In the genomic region with DNA sequence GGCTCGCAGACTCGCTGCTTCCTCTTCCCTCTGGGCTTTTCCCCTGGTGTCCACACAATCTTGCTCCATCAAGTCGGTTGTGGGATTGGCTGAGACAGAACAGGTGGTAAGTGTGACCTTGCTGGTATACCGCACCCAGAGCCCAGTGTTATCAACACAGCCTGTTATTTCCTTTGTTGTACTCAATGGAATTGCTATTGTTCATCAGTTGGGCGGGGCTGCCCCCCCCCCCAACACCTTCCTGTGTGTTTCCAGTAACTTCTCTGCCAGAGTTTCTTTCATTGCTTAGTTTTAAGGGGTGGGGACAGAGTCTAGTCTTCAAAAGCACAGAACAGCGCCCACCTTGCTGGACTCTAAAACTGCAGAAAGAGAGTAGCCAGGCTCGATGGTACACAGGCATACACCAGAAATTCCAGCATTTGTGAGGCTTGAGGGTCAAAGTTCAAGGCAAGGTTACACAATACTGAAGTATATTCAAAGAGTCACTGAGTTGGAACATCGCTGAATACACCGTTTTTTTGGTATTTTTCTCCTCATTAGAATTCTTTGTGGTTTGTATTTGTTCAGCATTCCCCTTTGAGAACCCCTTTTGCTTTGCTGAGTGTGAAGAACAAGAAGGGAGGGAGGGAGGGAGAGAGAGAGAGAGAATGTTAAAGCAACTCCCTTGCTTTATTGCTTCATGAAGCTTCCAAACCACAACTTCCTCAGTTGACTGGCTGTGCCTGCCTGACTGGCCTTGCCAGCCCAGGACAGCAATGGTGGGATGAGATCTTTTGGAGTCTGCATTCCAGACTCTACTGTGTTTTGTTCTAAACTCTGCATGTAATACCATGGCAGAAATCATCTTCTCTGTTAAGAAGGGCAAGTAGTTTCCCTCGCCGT, we compare ENCODE assay signal across 8 mouse cellular contexts. TPM values are rescaled to one million over a fixed set of nuclear protein-coding genes. Genes with fewer than 3 reads are reported as not detected.
A peak's percentile ranks its signal among the peaks of the same experiment; 100 is the strongest.
DNase-seq lines count a peak whose midpoint lies in the region; ATAC-seq and TF ChIP-seq lines count a peak whose summit lies in the region.

No protein-coding gene starts in this region.

- peak; percentile 38 for DNase-seq in gastrocnemius, adult 2 months
- no peak for DNase-seq in gastrocnemius, adult 8-10 months (ENCODE audit: low spot score in 2 of 2)
- DNase-seq in NIH3T3 (ENCODE audit: low read depth) (peak; percentile 45), MN1 (ENCODE audit: low spot score) (no peak)
- no peak for DNase-seq in frontal cortex, postnatal 14 days (ENCODE audit: low spot score in 2 of 2)
- no peak for DNase-seq in left cerebral cortex, postnatal 36 days (ENCODE audit: low spot score in 2 of 2)

- no peak overlapping the region for H3K9ac ChIP-seq in intestine, embryonic 15.5 days

- H3K27me3 ChIP-seq in intestine, embryonic 15.5 days (replicated peaks) = no peaks in the 10 kb centered on the region

- H3K4me2 ChIP-seq in intestine, embryonic 15.5 days (replicated peaks) = no peak overlapping the region

- H3K4me3 ChIP-seq in gastrocnemius, adult 2 months = no peak overlapping the region
- H3K4me3 ChIP-seq in intestine, embryonic 15.5 days (replicated peaks) = no peak overlapping the region

- intact Hi-C loops in gastrocnemius, adult 2 months (cut with DNase I) = no loop called here
- intact Hi-C loops in left cerebral cortex, postnatal 36 days (cut with DNase I) = loop anchor here (10.0 kb wide), 1 partner anchor 263 kb away; the partner anchor contains the start of gene Lonp2

- H3K9me3 ChIP-seq in intestine, embryonic 15.5 days = no peaks in the 10 kb centered on the region

- H3K27ac ChIP-seq in gastrocnemius, adult 2 months = peak overlapping the region; percentile 82
- H3K27ac ChIP-seq in intestine, embryonic 15.5 days = no peak overlapping the region

- ATAC-seq in intestine, embryonic 15.5 days = peak; percentile 34; the same call in 1 of the 2 replicates
- ATAC-seq in megakaryocyte, adult 5-6 weeks (ENCODE audit: poor library complexity, severe bottlenecking) = peak; percentile 71

- H3K4me1 ChIP-seq in intestine, embryonic 15.5 days (replicated peaks) = peaks cover 4% of the 10 kb centered on the region; the same call in 1 of the 2 replicates

- peak; percentile 42 for TF ChIP-seq CTCF in gastrocnemius, adult 2 months (IDR thresholded peaks at IDR 0.05)

- H3K36me3 ChIP-seq in intestine, embryonic 15.5 days = no peaks in the 10 kb centered on the region

- WGBS in intestine, embryonic 15.5 days = 64% methylated on average over 11 of the region's 11 CpGs

RNA-seq across cellular contexts. Expression of gene N4bp1, which starts 3.2 kb away (rescaled TPM):
- 10 to 100 TPM; 16.6 to 18.2 TPM for total RNA-seq in gastrocnemius, adult 2 months (2021)
- total RNA-seq in gastrocnemius, adult 8-10 months (2022) = 10 to 100 TPM; 16.6 to 18.9 (median 18.1) TPM
- 8.1 and 8.5 TPM in 2 replicates for polyA plus RNA-seq in intestine, embryonic 15.5 days (2015; fragmentation: Nextera tagmentation; extraction: Ambion mirVana)
- total RNA-seq in megakaryocyte, adult 5-6 weeks (2015) = 36.1 and 36.9 TPM in 2 replicates
- total RNA-seq in megakaryocyte, adult 5-6 weeks (2017) = 27.2 and 32.2 TPM in 2 replicates
- 10 to 100 TPM; 31.1 to 38.6 TPM for total RNA-seq in left cerebral cortex, postnatal 36 days (2021)

Comparison
In these comparisons a context has a peak if more than half of its experiments do, and no peak if none do; other contexts are left out.
1. DNase-seq: peak in gastrocnemius, adult 2 months (single experiment) and NIH3T3 (single experiment); none in gastrocnemius, adult 8-10 months (0 of 2), frontal cortex, postnatal 14 days (0 of 2), left cerebral cortex, postnatal 36 days (0 of 2) and MN1 (single experiment).